Mouse (Mus musculus): ENCODE results near the gene Abhd5. TPM values are rescaled to one million over a fixed set of nuclear protein-coding genes. Genes with fewer than 3 reads are reported as not detected.
"Not testable (repeated sequence)": the region's sequence is repeated elsewhere in the genome, so short reads cannot be mapped to it uniquely, and the experiment has no call there.

Abhd5 gene
- 10 to 100 TPM; 26.6 to 29.1 TPM for total RNA-seq (2021)
- long read RNA-seq, transcript Abhd5-204 (7 exons, 3,157 nt): major isoform, 24 of 47 reads
- long read RNA-seq, partial matches to known transcripts: 3 of 47 reads
- long read RNA-seq, other reads (novel, unspliced or antisense): 20 of 47 reads

GRCm38 (mm10) chr9:122351303-122352024 lies at the start of gene Abhd5:
Gene Abhd5, plus strand, starts transcription at chr9:122351608.
- DNase-seq (ENCODE audit: low spot score in 2 of 2): peak; percentile 92 to 95

DNA sequence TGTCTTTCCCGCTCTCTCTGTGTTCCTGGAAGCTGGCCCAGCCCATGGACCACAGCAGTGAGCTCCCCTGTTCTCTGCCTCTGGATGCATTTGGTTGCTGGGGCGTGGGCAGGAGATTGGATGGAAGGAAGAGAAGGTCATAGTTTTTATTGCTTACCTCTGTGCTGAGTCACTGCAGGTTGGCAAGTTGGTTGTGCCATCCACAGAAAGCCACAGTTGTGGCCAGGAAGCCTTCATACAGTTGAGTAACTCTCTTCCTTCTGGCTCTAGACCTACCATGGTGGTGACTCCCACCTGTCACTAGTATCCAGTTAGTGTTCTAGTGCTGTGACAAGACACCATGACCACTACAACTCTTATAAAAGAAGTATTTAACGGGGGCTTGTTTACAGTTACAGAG lies 46.1 kb upstream of the Abhd5 start:
- DNase-seq (ENCODE audit: low spot score in 2 of 2): no peak

GRCm38 (mm10) chr9:122309013-122309980 lies 42.1 kb upstream of the Abhd5 start:
- no peak for DNase-seq (ENCODE audit: low spot score in 2 of 2)

GRCm38 (mm10) chr9:122310613-122311049 lies 40.8 kb upstream of the Abhd5 start:
- DNase-seq (ENCODE audit: low spot score in 2 of 2): peak; percentile 86 to 90

DNA sequence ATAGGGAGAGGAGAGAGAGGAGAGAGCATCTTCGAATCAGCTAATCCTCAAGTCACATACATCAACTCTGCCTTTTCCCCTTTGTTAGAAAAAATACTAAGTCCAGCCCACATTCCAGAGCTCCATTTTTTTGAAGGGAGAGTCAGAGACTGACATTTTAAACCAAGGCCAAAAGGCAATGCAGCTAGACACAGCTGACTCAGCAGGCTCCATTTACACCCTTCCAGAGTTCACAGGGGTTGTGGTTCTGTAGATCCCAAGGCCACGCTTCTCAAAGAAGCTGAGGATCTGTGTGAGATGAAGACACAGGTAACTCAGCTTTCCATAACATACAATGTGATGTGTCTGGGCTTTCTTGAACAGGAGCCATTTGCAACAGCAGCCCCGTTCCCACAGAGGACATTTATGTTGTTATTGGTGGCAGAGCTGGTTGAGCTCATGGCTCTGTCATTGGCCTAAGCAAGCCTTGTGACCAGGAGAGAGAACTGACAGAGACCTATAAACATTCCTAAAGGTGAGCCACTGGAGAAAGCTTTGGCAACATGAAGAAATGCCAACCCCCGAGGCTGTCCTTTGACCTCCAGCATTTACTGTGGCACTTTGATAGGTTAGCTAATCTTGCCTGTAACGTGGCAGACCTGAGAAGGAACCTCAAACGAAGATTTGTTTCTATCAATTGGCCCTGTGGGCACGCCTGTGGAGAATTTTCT lies 40.2 kb upstream of the Abhd5 start:
- DNase-seq (ENCODE audit: low spot score in 2 of 2): no peak

GRCm38 (mm10) chr9:122312296-122312990 lies 39.0 kb upstream of the Abhd5 start:
- DNase-seq (ENCODE audit: low spot score in 2 of 2): no peak

DNA sequence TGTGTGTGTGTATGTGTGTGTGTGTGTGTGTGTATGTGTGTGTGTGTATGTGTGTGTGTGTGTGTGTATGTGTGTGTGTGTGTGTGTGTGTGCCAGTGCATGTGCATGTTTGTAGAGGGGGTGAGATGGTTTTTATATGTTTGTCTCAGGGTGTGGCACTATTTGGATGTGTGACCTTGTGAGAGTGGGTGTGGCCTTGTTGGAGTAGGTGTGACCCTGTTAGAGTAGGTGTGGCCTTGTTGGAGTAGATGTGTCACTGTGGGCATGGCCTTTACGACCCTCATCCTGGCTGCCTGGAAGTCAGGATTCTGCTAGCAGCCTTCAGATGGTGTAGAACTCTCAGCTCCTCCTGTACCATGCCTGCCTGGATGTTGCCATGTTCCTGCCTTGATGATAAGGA lies 38.3 kb upstream of the Abhd5 start:
- DNase-seq (ENCODE audit: low spot score in 2 of 2): not testable (repeated sequence)

GRCm38 (mm10) chr9:122314386-122314785 lies 37.0 kb upstream of the Abhd5 start:
- DNase-seq (ENCODE audit: low spot score in 2 of 2): no peak

GRCm38 (mm10) chr9:122314942-122315341 lies 36.5 kb upstream of the Abhd5 start:
- no peak for DNase-seq (ENCODE audit: low spot score in 2 of 2)

DNA sequence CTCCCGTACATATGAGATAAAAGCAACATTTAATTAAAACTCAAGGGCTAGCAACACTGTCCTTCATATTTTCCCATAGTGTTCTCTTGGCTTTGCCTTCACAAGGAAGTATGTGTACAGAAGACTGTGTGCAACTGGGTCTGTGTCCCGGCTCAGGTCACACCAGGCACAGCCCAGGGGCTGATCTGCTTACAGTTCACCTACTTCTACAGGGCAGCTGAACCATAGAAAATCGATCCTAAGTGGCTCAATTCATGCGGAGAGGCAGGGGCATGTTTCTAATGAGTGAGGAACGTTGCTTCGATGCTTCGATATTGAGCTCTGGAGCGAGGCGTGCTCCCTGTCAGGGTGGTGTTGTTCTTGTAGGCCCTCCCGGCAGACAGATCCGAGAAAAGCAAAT lies 35.9 kb upstream of the Abhd5 start:
- no peak for DNase-seq (ENCODE audit: low spot score in 2 of 2)

- no peak for DNase-seq (ENCODE audit: low spot score in 2 of 2)
Observed at GRCm38 (mm10) chr9:122316562-122316961, 34.8 kb upstream of the Abhd5 start.

DNA sequence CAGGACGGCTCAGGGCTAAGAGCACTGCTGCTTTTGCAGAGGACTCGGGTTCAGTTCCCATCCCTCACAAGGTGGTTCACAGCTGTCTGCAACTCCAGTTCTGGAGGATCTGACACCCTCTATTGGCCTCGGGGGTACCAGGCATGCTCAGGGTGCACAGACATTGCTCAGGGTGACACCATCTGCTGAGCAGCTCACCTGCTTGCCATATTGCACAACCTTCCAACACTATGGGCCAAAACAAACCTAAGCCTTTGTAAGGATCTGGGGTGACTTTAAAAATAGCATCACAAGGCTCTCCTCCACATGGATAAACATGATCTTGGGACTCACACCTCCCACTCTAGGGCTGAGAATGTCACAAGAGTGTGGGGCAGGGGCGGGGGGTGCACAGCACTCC lies 30.8 kb upstream of the Abhd5 start:
- no peak for DNase-seq (ENCODE audit: low spot score in 2 of 2)

GRCm38 (mm10) chr9:122322356-122322755 lies 29.1 kb upstream of the Abhd5 start:
- DNase-seq (ENCODE audit: low spot score in 2 of 2): no peak

- no peak for DNase-seq (ENCODE audit: low spot score in 2 of 2)
Observed at GRCm38 (mm10) chr9:122325996-122326395, 25.4 kb upstream of the Abhd5 start.

GRCm38 (mm10) chr9:122328199-122328598 lies 23.2 kb upstream of the Abhd5 start:
- no peak for DNase-seq (ENCODE audit: low spot score in 2 of 2)

GRCm38 (mm10) chr9:122336677-122337076 lies 14.7 kb upstream of the Abhd5 start:
- no peak for DNase-seq (ENCODE audit: low spot score in 2 of 2)

- no peak for DNase-seq (ENCODE audit: low spot score in 2 of 2)
Observed at GRCm38 (mm10) chr9:122337510-122337931, 13.9 kb upstream of the Abhd5 start.

- no peak for DNase-seq (ENCODE audit: low spot score in 2 of 2)
Observed at GRCm38 (mm10) chr9:122339972-122340371, 11.4 kb upstream of the Abhd5 start.

DNA sequence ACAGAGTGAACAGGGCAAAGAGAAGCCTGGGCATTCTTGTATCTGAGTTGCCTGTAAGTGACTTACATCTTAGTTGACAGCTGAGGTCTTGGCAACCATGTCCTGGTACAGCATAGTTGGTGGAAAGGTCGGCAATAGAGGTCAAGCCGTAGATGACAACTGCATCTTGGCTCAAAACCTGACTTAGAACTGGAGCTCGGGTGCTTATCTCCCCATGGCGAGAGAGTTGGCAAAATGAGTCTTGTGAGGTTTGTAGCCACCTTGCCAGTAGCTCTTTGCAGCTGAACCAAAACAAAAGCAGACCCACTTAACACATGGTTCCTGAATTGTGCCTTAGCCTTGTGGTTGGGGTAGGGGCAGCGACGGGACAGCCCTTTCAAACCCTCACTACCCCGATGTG lies 8.0 kb upstream of the Abhd5 start:
- DNase-seq (ENCODE audit: low spot score in 2 of 2): no peak

- no peak for DNase-seq (ENCODE audit: low spot score in 2 of 2)
Observed at GRCm38 (mm10) chr9:122344560-122344959, 6.8 kb upstream of the Abhd5 start.

DNA sequence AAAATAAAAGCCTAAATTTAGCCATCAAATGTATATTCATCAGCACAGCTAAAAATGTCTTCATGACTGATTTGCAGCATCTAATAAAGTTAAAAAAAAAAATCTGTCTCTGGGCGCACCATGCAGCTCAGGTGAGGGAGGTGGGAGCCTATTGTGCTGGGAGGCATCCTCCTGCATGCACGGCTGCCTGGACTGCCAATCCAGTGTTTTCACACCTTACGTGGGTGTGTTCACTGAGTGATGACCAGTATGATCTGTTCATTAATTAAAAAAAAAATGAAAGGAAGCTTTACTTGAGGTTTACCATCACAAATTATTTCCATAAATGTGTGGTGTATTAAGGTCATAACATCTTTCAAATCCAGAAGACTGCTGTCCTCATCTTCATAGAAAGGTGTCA lies 6.1 kb upstream of the Abhd5 start:
- DNase-seq (ENCODE audit: low spot score in 2 of 2): no peak

Data from layer of hippocampus, postnatal 10 days (tissue).